Mouse (Mus musculus): Measurements from ENCODE around the gene Tgif1. TPM values are rescaled to one million over a fixed set of nuclear protein-coding genes. Genes with fewer than 3 reads are reported as not detected.

The Tgif1 gene
- polyA plus RNA-seq, 2 experiments: 5.0 to 7.0 TPM

DNA sequence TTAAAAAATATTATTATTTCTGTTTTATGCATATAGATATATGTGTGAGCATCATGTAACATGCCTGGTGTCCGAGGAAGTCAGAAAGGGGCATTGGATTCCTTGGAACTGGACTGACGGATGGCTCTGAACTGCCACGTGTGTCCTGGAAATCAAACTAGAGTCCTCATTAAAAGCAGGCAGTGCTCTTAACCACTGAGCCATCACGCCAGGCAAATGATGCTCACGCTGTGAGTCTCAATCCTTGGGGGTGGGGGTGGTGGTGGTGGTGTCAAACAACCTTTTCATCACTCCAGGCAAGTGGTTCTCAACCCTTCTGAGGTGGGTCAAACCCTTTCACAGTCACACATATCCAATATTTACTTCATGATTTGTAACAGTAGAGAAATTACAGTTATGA is 32.5 kb upstream of the Tgif1 start:
- Histone ChIP-seq H3K4me1 (replicated peaks; ENCODE audit: control insufficient read depth in 2 of 2, insufficient read depth in 2 of 2, low read length in 1 of 2) (no peaks in the 10 kb centered on the region), H3K9me3 (ENCODE audit: control insufficient read depth, low read length) (no peaks in the 10 kb centered on the region), H3K4me3 (ENCODE audit: insufficient read depth in 1 of 2, low read depth in 2 of 2, low read length in 2 of 2) (no peak overlapping the region), H3K36me3 (replicated peaks; ENCODE audit: control insufficient read depth, insufficient read depth, low read depth) (no peaks in the 10 kb centered on the region), H3K27me3 (ENCODE audit: control insufficient read depth, insufficient read depth, low read length) (no peaks in the 10 kb centered on the region), H3K4me2 (ENCODE audit: low read depth) (no peak overlapping the region), H3K27ac (no peak overlapping the region), H3K9ac (replicated peaks) (no peak overlapping the region)
- WGBS (ENCODE audit: insufficient replicate concordance): 58% methylated on average over 5 of the region's 5 CpGs
- ATAC-seq (ENCODE audit: insufficient read depth): no peak
- DNase-seq (ENCODE audit: low read depth in 3 of 3, low spot score in 3 of 3): no peak
- TF ChIP-seq EP300 (IDR thresholded peaks at IDR 0.05; ENCODE audit: low read depth): no peak
- TF ChIP-seq CTCF (IDR thresholded peaks at IDR 0.05; ENCODE audit: low read depth): no peak

DNA sequence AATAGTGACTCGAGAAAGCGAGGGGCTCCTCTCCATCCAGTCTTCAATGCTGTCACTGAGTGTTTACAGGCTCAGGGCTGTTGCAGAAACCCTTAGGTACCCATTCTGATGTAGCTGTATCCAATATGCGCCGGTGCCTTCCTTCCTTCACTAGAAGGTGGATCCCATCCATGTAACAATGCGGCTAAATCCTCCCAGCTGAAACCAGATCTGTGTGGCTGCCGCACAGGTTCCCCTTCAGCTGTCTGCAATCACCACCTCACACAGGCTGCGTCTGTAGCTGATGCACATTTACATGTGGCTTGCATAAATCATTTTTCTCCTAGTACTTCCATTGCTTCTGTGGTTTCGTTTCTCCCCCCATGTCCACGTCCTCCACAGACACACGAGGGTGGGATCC is 28.6 kb upstream of the Tgif1 start:
- H3K9ac ChIP-seq (replicated peaks): no peak overlapping the region
- WGBS (ENCODE audit: insufficient replicate concordance): 66% methylated on average over 10 of the region's 10 CpGs
- no peaks in the 10 kb centered on the region for H3K4me1 ChIP-seq (replicated peaks; ENCODE audit: control insufficient read depth in 2 of 2, insufficient read depth in 2 of 2, low read length in 1 of 2)
- no peak overlapping the region for H3K27ac ChIP-seq
- no peak for TF ChIP-seq CTCF (IDR thresholded peaks at IDR 0.05; ENCODE audit: low read depth)
- TF ChIP-seq EP300 (IDR thresholded peaks at IDR 0.05; ENCODE audit: low read depth): no peak
- DNase-seq (ENCODE audit: low read depth in 3 of 3, low spot score in 3 of 3) (no peak), ATAC-seq (ENCODE audit: insufficient read depth) (no peak)
- H3K4me2 ChIP-seq (ENCODE audit: low read depth): no peak overlapping the region
- H3K4me3 ChIP-seq (ENCODE audit: insufficient read depth in 1 of 2, low read depth in 2 of 2, low read length in 2 of 2): no peak overlapping the region
- H3K27me3 ChIP-seq (ENCODE audit: control insufficient read depth, insufficient read depth, low read length): no peaks in the 10 kb centered on the region
- H3K9me3 ChIP-seq (ENCODE audit: control insufficient read depth, low read length): no peaks in the 10 kb centered on the region
- H3K36me3 ChIP-seq (replicated peaks; ENCODE audit: control insufficient read depth, insufficient read depth, low read depth): no peaks in the 10 kb centered on the region

DNA sequence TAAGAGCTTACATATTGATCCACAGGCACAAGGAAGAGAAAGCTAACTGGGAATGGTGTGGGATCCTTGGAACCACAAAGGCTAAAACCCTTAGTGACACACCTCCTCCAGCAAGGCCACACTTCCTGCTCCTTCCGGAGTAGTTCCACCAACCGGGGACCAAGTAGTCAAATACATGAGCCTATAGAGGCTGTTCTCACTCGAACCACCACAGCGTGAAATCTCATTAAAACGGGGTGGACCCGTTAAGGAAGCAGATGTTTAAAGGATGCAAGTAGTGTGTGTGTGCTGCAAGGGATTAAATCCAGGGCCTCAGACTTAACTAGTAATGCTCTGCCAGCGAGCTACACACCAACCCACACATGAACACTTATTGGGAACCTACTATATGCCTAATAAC is 27.8 kb upstream of the Tgif1 start:
- Histone ChIP-seq H3K9me3 (ENCODE audit: control insufficient read depth, low read length) (no peaks in the 10 kb centered on the region), H3K9ac (replicated peaks) (no peak overlapping the region), H3K4me1 (replicated peaks; ENCODE audit: control insufficient read depth in 2 of 2, insufficient read depth in 2 of 2, low read length in 1 of 2) (no peaks in the 10 kb centered on the region), H3K27ac (no peak overlapping the region), H3K27me3 (ENCODE audit: control insufficient read depth, insufficient read depth, low read length) (no peaks in the 10 kb centered on the region), H3K4me3 (ENCODE audit: insufficient read depth in 1 of 2, low read depth in 2 of 2, low read length in 2 of 2) (no peak overlapping the region), H3K4me2 (ENCODE audit: low read depth) (no peak overlapping the region), H3K36me3 (replicated peaks; ENCODE audit: control insufficient read depth, insufficient read depth, low read depth) (no peaks in the 10 kb centered on the region)
- ATAC-seq (ENCODE audit: insufficient read depth) (no peak), DNase-seq (ENCODE audit: low read depth in 3 of 3, low spot score in 3 of 3) (no peak)
- WGBS (ENCODE audit: insufficient replicate concordance): 49% methylated on average over 7 of the region's 7 CpGs
- no peak for TF ChIP-seq EP300 (IDR thresholded peaks at IDR 0.05; ENCODE audit: low read depth)
- TF ChIP-seq CTCF (IDR thresholded peaks at IDR 0.05; ENCODE audit: low read depth): no peak

DNA sequence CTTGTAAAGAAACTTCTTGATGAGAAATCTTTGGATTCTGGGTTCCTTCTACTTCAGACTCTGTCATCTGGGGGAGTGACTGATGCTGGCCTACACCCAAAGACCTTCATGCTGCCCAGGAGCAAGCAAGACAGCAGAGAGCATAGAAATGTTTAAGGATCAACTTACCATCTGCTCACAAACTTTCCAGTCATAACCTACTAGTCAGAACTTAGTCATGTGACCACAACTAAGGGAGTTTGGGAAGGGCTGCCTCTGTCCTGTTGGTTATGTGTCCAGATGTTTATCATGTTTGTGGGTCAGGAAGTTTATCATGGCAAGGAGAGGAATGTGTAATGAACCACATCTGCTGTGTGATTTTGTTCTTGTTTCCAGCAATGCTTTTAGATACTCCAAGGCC is 24.9 kb upstream of the Tgif1 start:
- Histone ChIP-seq H3K4me1 (replicated peaks; ENCODE audit: control insufficient read depth in 2 of 2, insufficient read depth in 2 of 2, low read length in 1 of 2) (no peaks in the 10 kb centered on the region), H3K27me3 (ENCODE audit: control insufficient read depth, insufficient read depth, low read length) (no peaks in the 10 kb centered on the region), H3K27ac (no peak overlapping the region), H3K36me3 (replicated peaks; ENCODE audit: control insufficient read depth, insufficient read depth, low read depth) (no peaks in the 10 kb centered on the region), H3K4me2 (ENCODE audit: low read depth) (no peak overlapping the region), H3K9ac (replicated peaks) (no peak overlapping the region), H3K4me3 (ENCODE audit: insufficient read depth in 1 of 2, low read depth in 2 of 2, low read length in 2 of 2) (no peak overlapping the region), H3K9me3 (ENCODE audit: control insufficient read depth, low read length) (no peaks in the 10 kb centered on the region)
- DNase-seq (ENCODE audit: low read depth in 3 of 3, low spot score in 3 of 3): no peak
- TF ChIP-seq CTCF (IDR thresholded peaks at IDR 0.05; ENCODE audit: low read depth) (no peak), EP300 (IDR thresholded peaks at IDR 0.05; ENCODE audit: low read depth) (no peak)
- ATAC-seq (ENCODE audit: insufficient read depth): no peak

DNA sequence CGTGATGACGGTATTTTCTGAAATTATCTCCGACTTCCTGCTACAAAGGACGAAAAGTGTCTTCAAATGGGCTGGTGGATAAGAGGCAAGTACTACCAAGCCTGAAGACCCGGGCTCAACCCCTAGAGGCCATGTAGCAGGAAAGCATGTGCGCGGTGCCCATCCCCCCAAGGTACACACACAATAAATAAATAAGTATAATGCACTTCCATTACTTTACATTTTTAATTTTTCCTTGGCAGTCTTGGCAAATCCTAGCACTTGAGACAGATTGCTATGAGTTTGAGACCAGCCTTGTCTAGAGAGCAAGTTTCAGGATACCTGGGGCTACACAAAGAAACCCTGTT is 20.4 kb upstream of the Tgif1 start:
- WGBS (ENCODE audit: insufficient replicate concordance): 44% methylated on average over 7 of the region's 7 CpGs
- no peaks in the 10 kb centered on the region for H3K9me3 ChIP-seq (ENCODE audit: control insufficient read depth, low read length)
- no peaks in the 10 kb centered on the region for H3K27me3 ChIP-seq (ENCODE audit: control insufficient read depth, insufficient read depth, low read length)

More for the DNA sequence above, 20.4 kb upstream of the Tgif1 start:
- TF ChIP-seq EP300 (IDR thresholded peaks at IDR 0.05; ENCODE audit: low read depth) (no peak), CTCF (IDR thresholded peaks at IDR 0.05; ENCODE audit: low read depth) (no peak)
- Histone ChIP-seq H3K4me3 (ENCODE audit: insufficient read depth in 1 of 2, low read depth in 2 of 2, low read length in 2 of 2) (peak overlapping the region in 1 of 2 experiments; percentile 2; a peak in 1 of 4 replicates), H3K36me3 (replicated peaks; ENCODE audit: control insufficient read depth, insufficient read depth, low read depth) (no peaks in the 10 kb centered on the region), H3K9ac (replicated peaks) (no peak overlapping the region), H3K27ac (no peak overlapping the region), H3K4me2 (ENCODE audit: low read depth) (peak overlapping the region; percentile 53), H3K4me1 (replicated peaks; ENCODE audit: control insufficient read depth in 2 of 2, insufficient read depth in 2 of 2, low read length in 1 of 2) (no peaks in the 10 kb centered on the region; a peak in 1 of 4 replicates)
- DNase-seq (ENCODE audit: low read depth in 3 of 3, low spot score in 3 of 3) (no peak), ATAC-seq (ENCODE audit: insufficient read depth) (no peak)

Measured in liver, embryonic 14.5 days (tissue).